Mouse (Mus musculus): ENCODE results near the gene Gm5447. TPM values are rescaled to one million over a fixed set of nuclear protein-coding genes. Genes with fewer than 3 reads are reported as not detected.
A peak's percentile ranks its signal among the peaks of the same experiment; 100 is the strongest.

The Gm5447 gene
- total RNA-seq, 2 experiments from 2014 or later = not detected

- DNase-seq = peak; percentile 35
- Histone ChIP-seq H3K4me3 (no peak overlapping the region), H3K27ac (no peak overlapping the region)
- intact Hi-C loops (cut with DNase I) = loop anchor here (5.0 kb wide), 1 partner anchor 46 kb away; no protein-coding TSS in a partner anchor
- no peak for TF ChIP-seq CTCF (IDR thresholded peaks at IDR 0.05)
Measured at GRCm38 (mm10) chr13:30968311-30968710, 5.7 kb upstream of the Gm5447 start.

- intact Hi-C loops (cut with DNase I) = no loop called here
- Histone ChIP-seq H3K27ac (no peak overlapping the region), H3K4me3 (no peak overlapping the region)
- no peak for DNase-seq
- TF ChIP-seq CTCF (IDR thresholded peaks at IDR 0.05) = no peak
Measured at GRCm38 (mm10) chr13:30971047-30971446, 3.0 kb upstream of the Gm5447 start.

GRCm38 (mm10) chr13:30972102-30972501 is 1.9 kb upstream of the Gm5447 start:
- no peak for DNase-seq
- no peak overlapping the region for H3K27ac ChIP-seq
- no peak for TF ChIP-seq CTCF (IDR thresholded peaks at IDR 0.05)
- H3K4me3 ChIP-seq = no peak overlapping the region
- intact Hi-C loops (cut with DNase I) = no loop called here

- intact Hi-C loops (cut with DNase I) = no loop called here
- TF ChIP-seq CTCF (IDR thresholded peaks at IDR 0.05) = no peak
- no peak for DNase-seq
- peak overlapping the region; percentile 95 for H3K27ac ChIP-seq
- H3K4me3 ChIP-seq = peak overlapping the region; percentile 93
Measured at GRCm38 (mm10) chr13:30974247-30974630, 235 bp downstream of the Gm5447 start.

GRCm38 (mm10) chr13:30976536-30977084 is 2.6 kb downstream of the Gm5447 start:
- DNase-seq = no peak
- Histone ChIP-seq H3K4me3 (no peak overlapping the region), H3K27ac (no peak overlapping the region)
- intact Hi-C loops (cut with DNase I) = no loop called here
- TF ChIP-seq CTCF (IDR thresholded peaks at IDR 0.05) = no peak

GRCm38 (mm10) chr13:30978224-30978623 is 4.2 kb downstream of the Gm5447 start:
- no peak overlapping the region for H3K4me3 ChIP-seq
- TF ChIP-seq CTCF (IDR thresholded peaks at IDR 0.05) = no peak
- intact Hi-C loops (cut with DNase I) = loop anchor here (2.0 kb wide), 1 partner anchor 89 kb away; no protein-coding TSS in a partner anchor

GRCm38 (mm10) chr13:30981666-30982065 is 7.7 kb downstream of the Gm5447 start:
- intact Hi-C loops (cut with DNase I) = loop anchor here (10.0 kb wide), 1 partner anchor 437 kb away; the partner anchor contains the start of gene Uqcrfs1
- TF ChIP-seq CTCF (IDR thresholded peaks at IDR 0.05) = peak; percentile 88
- peak; percentile 68 for DNase-seq
- Histone ChIP-seq H3K4me3 (no peak overlapping the region), H3K27ac (no peak overlapping the region)

More at GRCm38 (mm10) chr13:30978224-30978623, 4.2 kb downstream of the Gm5447 start:
- H3K27ac ChIP-seq = no peak overlapping the region
- no peak for DNase-seq

GRCm38 (mm10) chr13:30985275-30985597 is 11.2 kb downstream of the Gm5447 start:
- intact Hi-C loops (cut with DNase I) = loop anchor here (5.0 to 10.0 kb wide), 2 partner anchors 440 to 632 kb away; partner anchors contain the start of gene Uqcrfs1
- DNase-seq = no peak
- H3K4me3 ChIP-seq = peak overlapping the region; percentile 80
- H3K27ac ChIP-seq = peak overlapping the region; percentile 93
- no peak for TF ChIP-seq CTCF (IDR thresholded peaks at IDR 0.05)

GRCm38 (mm10) chr13:30985598-30986466 is 11.8 kb downstream of the Gm5447 start:
- TF ChIP-seq CTCF (IDR thresholded peaks at IDR 0.05) = no peak
- peak; percentile 86 for DNase-seq
- intact Hi-C loops (cut with DNase I) = loop anchor here (2.0 to 10.0 kb wide), 3 partner anchors 77 to 631 kb away; partner anchors contain the start of gene Uqcrfs1
- H3K27ac ChIP-seq = peak overlapping the region; percentile 93
- H3K4me3 ChIP-seq = peak overlapping the region; percentile 80

- no peak for DNase-seq
- peak overlapping the region; percentile 93; the same call in 1 of the 2 replicates for H3K27ac ChIP-seq
- H3K4me3 ChIP-seq = peak overlapping the region; percentile 80
- intact Hi-C loops (cut with DNase I) = loop anchor here (2.0 to 10.0 kb wide), 3 partner anchors 78 to 630 kb away; partner anchors contain the start of gene Uqcrfs1
- no peak for TF ChIP-seq CTCF (IDR thresholded peaks at IDR 0.05)
Measured at GRCm38 (mm10) chr13:30986934-30987455, 13.0 kb downstream of the Gm5447 start.

- DNase-seq = no peak
- Histone ChIP-seq H3K27ac (no peak overlapping the region), H3K4me3 (no peak overlapping the region)
- TF ChIP-seq CTCF (IDR thresholded peaks at IDR 0.05) = no peak
- intact Hi-C loops (cut with DNase I) = loop anchor here (2.0 to 10.0 kb wide), 3 partner anchors 79 to 630 kb away; partner anchors contain the start of gene Uqcrfs1
Measured at GRCm38 (mm10) chr13:30987686-30988085, 13.7 kb downstream of the Gm5447 start.

- DNase-seq = no peak
- TF ChIP-seq CTCF (IDR thresholded peaks at IDR 0.05) = no peak
- intact Hi-C loops (cut with DNase I) = loop anchor here (5.0 to 10.0 kb wide), 2 partner anchors 445 to 628 kb away; partner anchors contain the start of gene Uqcrfs1
- no peak overlapping the region for H3K4me3 ChIP-seq
- no peak overlapping the region for H3K27ac ChIP-seq
Measured at GRCm38 (mm10) chr13:30989710-30990109, 15.7 kb downstream of the Gm5447 start.

- no peak for DNase-seq
- Histone ChIP-seq H3K4me3 (no peak overlapping the region), H3K27ac (no peak overlapping the region)
- no peak for TF ChIP-seq CTCF (IDR thresholded peaks at IDR 0.05)
- intact Hi-C loops (cut with DNase I) = no loop called here
Measured at GRCm38 (mm10) chr13:30990233-30990632, 16.2 kb downstream of the Gm5447 start.
